Mouse (Mus musculus) natural killer cell, adult 2 months (primary cell): ENCODE data around the gene Slc2a9.

Source experiments
- DNase-seq, 2 experiments: peaks; one replicate each; pipeline ENCODE4 v3.0.0; 2022; ENCODE audit warnings: low spot score in 2 of 2

Slc2a9 gene

GRCm38 (mm10) chr5:38379970-38380369, 123.0 kb downstream of the Slc2a9 start:
- DNase-seq = no peak

DNA sequence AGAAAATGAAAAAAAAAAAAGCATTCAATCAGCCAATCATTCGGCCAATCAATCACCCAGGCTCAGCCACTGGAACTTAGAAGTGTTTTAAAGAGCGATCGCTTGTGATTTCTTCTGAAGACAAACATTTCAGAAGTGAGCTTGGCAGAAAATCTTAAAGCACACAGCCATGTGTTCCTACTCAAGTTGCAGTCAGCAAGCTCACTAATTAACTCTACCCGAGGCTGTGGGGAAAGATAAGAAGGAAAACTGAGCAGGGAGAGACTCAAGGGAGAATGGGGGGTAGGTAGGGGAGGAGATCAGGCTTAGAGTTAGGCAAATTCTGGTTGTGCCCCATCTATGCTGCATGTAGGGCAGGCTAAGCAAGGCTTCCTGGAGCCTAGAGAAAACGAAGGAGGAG, 130.6 kb downstream of the Slc2a9 start:
- DNase-seq = no peak

- DNase-seq = no peak
Measured at GRCm38 (mm10) chr5:38371308-38371707, 131.6 kb downstream of the Slc2a9 start.

DNA sequence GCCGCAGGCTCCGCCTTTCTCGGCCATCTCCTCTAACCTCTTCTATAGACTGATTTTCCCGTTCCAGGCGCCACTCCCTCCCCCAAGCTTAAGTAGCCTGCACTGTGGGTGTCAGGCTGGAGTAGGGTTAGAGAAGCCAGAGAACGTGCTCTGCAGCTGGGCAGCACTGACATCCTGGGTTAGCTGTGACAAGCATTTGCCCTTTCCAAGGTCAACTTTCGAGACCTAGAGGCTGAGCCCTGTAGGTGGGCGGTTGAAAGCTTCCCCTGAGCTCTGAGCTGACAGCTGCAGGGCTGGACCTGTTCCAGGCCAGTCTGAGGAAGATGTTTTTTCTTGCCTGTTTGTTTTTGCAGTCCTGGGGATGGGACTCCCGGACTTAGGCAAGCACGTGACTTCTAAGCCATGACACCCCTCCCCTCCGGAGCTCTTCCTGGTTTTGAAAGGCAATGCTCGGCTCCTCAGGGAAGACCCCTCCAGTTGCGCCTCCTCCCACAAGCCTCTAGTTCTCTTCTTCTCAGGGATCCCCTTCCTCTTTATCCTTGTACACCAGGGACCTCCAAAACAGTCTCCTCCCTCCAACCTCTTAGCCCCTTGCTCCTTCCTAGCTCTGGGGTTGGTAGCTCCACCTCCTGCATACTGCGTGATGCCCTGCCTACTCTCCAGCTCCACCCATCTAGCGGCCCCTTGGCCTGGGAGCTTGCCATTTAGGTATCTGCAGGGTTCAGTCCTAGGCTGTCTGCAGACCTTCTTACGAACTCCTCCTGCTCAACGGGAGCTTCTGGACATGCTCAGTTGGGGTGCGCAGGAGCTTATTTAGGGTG, 136.1 kb downstream of the Slc2a9 start:
- no peak for DNase-seq

DNA sequence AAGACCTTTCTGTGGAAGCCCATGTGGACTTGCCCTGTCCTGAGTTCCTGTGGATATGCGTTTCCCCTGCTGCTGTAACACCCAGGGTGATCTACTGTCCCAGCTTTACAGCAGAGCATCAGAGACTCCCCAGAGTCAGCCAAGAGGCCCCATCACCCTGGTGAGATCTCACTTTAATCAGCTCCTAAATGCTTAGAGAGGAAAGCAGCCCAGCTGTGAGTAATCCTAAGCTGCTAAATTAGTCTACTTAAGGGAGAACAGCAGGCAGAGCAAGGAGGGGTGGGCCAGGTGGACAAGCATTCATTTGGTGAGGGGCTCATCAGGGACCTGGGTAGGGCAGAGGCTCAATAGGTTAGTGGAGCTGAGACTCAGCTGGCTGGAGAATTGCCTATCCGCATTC, 137.4 kb downstream of the Slc2a9 start:
- DNase-seq = no peak

- no peak for DNase-seq
Measured at GRCm38 (mm10) chr5:38364396-38364795, 138.5 kb downstream of the Slc2a9 start.

GRCm38 (mm10) chr5:38359716-38360115, 143.2 kb downstream of the Slc2a9 start:
- no peak for DNase-seq

GRCm38 (mm10) chr5:38356927-38357326, 146.0 kb downstream of the Slc2a9 start:
- no peak for DNase-seq

GRCm38 (mm10) chr5:38350351-38350929, 152.5 kb downstream of the Slc2a9 start:
- no peak for DNase-seq

GRCm38 (mm10) chr5:38346646-38347432, 156.1 kb downstream of the Slc2a9 start:
- DNase-seq = no peak

GRCm38 (mm10) chr5:38343101-38343500, 159.8 kb downstream of the Slc2a9 start:
- no peak for DNase-seq

DNA sequence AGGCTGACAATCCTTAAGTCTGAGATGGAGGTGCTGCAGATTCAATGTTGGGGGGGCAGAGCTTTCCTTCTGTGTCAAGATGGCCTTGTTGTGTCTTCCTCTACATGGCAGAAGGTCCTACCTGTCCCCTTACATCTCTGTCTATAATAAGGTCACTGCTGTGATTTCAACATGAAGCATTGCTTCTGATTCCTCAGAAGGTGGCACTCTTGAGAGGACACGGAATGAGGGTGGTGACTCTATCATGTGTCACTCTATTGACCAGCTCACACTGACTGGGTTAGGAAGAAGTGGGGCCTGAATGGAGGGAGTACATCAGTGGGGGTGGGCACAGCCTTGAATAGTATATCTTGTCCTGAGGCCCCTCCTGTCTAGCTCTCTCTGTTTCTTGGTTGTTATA, 168.4 kb downstream of the Slc2a9 start:
- DNase-seq = no peak

DNA sequence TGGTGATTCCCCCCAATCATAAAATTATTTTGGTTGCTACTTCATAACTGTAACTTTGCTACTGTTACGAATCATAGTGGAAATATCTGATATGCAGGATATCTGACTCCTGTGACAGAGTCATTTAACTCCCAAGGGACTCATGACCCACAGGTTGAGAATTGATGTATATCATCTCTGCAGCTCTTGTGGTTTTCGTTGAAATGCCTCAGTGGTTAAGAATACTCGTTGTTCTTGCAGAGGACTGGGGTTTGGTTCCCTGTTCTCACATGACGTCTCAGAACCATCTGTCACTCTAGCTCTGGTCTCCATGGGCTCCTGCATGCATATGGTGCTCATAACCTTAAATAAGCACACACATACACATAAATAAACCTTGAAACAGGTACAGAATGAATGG, 169.6 kb downstream of the Slc2a9 start:
- DNase-seq = peak in 1 of 2 experiments; percentile 7

- DNase-seq = no peak
Measured at GRCm38 (mm10) chr5:38318966-38319786, 183.8 kb downstream of the Slc2a9 start, which contains the start of gene Drd5. Drd5 (plus strand) TSS chr5:38319367.

DNA sequence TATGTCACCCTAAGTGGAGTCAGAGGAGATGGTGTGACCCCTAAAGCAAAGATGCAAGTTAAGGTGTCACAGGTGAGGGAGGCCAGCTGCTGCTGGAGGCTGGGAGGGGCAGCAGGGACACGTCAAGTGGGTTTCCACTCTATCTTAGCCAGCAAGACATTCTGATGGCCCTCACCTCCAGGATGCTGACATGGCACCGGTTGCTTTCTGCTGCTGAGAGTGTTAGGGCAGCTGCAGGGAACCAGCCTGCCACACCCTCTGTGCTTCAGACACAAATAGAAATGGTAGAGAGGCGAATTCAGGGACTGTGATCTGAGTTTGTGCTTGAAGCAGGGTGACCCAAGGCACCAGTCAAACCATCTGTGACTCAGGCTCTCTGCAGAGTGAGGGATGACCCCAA, 193.1 kb downstream of the Slc2a9 start:
- no peak for DNase-seq

- DNase-seq = peak; percentile 16 to 48
Measured at GRCm38 (mm10) chr5:38308873-38309272, 194.1 kb downstream of the Slc2a9 start.

- DNase-seq = peak; percentile 71 to 84
Measured at GRCm38 (mm10) chr5:38307255-38308101, 195.5 kb downstream of the Slc2a9 start.

GRCm38 (mm10) chr5:38305241-38305640, 197.7 kb downstream of the Slc2a9 start:
- no peak for DNase-seq

- no peak for DNase-seq
Measured at GRCm38 (mm10) chr5:38302651-38303050, 200.3 kb downstream of the Slc2a9 start.

GRCm38 (mm10) chr5:38301761-38302411, 201.1 kb downstream of the Slc2a9 start:
- no peak for DNase-seq
